Mouse (Mus musculus) olfactory bulb, adult 2 months (tissue): ENCODE measurements around the gene Fam171a1. TPM values are rescaled to one million over a fixed set of nuclear protein-coding genes. Genes with fewer than 3 reads are reported as not detected.

Experiments
- H3K27ac ChIP-seq: fragments of 200-500 bp; 2 replicates; pipeline ENCODE4 v1.5.1; 2012; ENCODE audit warnings: low read depth, low read length; ENCODE audit not compliant: insufficient read depth
- H3K4me1 ChIP-seq: fragments of 200-500 bp; 2 replicates; pipeline ENCODE4 v1.6.1; 2012; ENCODE audit warnings: low read length; ENCODE audit not compliant: control insufficient read depth, insufficient read depth
- H3K4me3 ChIP-seq: fragments of 200-500 bp; 2 replicates; pipeline ENCODE4 v1.5.1; 2012; ENCODE audit warnings: mild to moderate bottlenecking, low read depth, low read length, moderate library complexity; ENCODE audit not compliant: insufficient read depth
- CTCF ChIP-seq: fragments of 200-500 bp; IDR thresholded peaks from 2 replicates; pipeline ENCODE4 v1.5.1; 2012; ENCODE audit warnings: low read depth, mild to moderate bottlenecking, low read length, moderate library complexity; ENCODE audit not compliant: insufficient read depth
- POLR2A ChIP-seq: fragments of 200-500 bp; IDR thresholded peaks from 2 replicates; pipeline ENCODE4 v1.6.1; 2012; ENCODE audit warnings: mild to moderate bottlenecking, low read depth, low read length, moderate library complexity; ENCODE audit not compliant: insufficient read depth
- WGBS: fragments of 180-500 bp; shearing (Covaris S2); methylation state at CpG from one replicate; pipeline ENCODE4 v1.1.7; 2018; 5-methylcytosine and 5-hydroxymethylcytosine counted together
- polyA plus RNA-seq: library from polyadenylated mRNA; stranded (reverse); fragments of >200 nt; gene quantifications from 2 replicates; pipeline ENCODE4 v1.2.4, GENCODE M21; 2012; ENCODE audit warnings: low replicate concordance; ENCODE audit not compliant: missing spikeins, insufficient read depth, insufficient read length

Fam171a1 gene
- polyA plus RNA-seq, 1 experiment, result not detected

- peaks cover 5% of the 10 kb centered on the region; the same call in 1 of the 2 replicates for H3K4me1 ChIP-seq
- no peak for TF ChIP-seq CTCF
- TF ChIP-seq POLR2A, result no peak
- H3K4me3 ChIP-seq, result no peak overlapping the region
- no peak overlapping the region for H3K27ac ChIP-seq
- 85% methylated on average over 8 of the region's 8 CpGs for WGBS
Measured at GRCm38 (mm10) chr2:3148731-3149130, 34.7 kb downstream of the Fam171a1 start.

GRCm38 (mm10) chr2:3150324-3150723, 36.3 kb downstream of the Fam171a1 start:
- Histone ChIP-seq H3K4me1 (peaks cover 5% of the 10 kb centered on the region; the same call in 1 of the 2 replicates), H3K27ac (peak overlapping the region; percentile 47; the same call in 1 of the 2 replicates), H3K4me3 (no peak overlapping the region)
- TF ChIP-seq CTCF, result no peak
- 38% methylated on average over 5 of the region's 5 CpGs for WGBS

- no peak for TF ChIP-seq POLR2A
- TF ChIP-seq CTCF, result no peak
- Histone ChIP-seq H3K4me3 (no peak overlapping the region), H3K4me1 (peaks cover 5% of the 10 kb centered on the region; the same call in 1 of the 2 replicates), H3K27ac (no peak overlapping the region)
- WGBS, result 78% methylated on average over 3 of the region's 3 CpGs
Measured at GRCm38 (mm10) chr2:3151336-3151735, 37.3 kb downstream of the Fam171a1 start.

- 91% methylated on average over 1 of the region's 1 CpGs for WGBS
Measured at GRCm38 (mm10) chr2:3154091-3154665, 40.2 kb downstream of the Fam171a1 start.

GRCm38 (mm10) chr2:3154986-3155385, 41.0 kb downstream of the Fam171a1 start:
- 45% methylated on average over 2 of the region's 2 CpGs for WGBS
- Histone ChIP-seq H3K4me1 (peaks cover 20% of the 10 kb centered on the region), H3K4me3 (no peak overlapping the region), H3K27ac (peak overlapping the region; percentile 54; the same call in 1 of the 2 replicates)
- TF ChIP-seq CTCF, result no peak

More at GRCm38 (mm10) chr2:3154091-3154665, 40.2 kb downstream of the Fam171a1 start:
- H3K4me1 ChIP-seq, result peaks cover 17% of the 10 kb centered on the region
- TF ChIP-seq CTCF, result no peak
- no peak for TF ChIP-seq POLR2A
- no peak overlapping the region for H3K4me3 ChIP-seq
- no peak overlapping the region for H3K27ac ChIP-seq

- TF ChIP-seq POLR2A, result no peak
- no peak for TF ChIP-seq CTCF
- Histone ChIP-seq H3K4me3 (no peak overlapping the region), H3K4me1 (peaks cover 23% of the 10 kb centered on the region), H3K27ac (peak overlapping the region; percentile 43; the same call in 1 of the 2 replicates)
- WGBS, result 84% methylated on average over 3 of the region's 3 CpGs
Measured at GRCm38 (mm10) chr2:3157030-3157429, 43.0 kb downstream of the Fam171a1 start.

GRCm38 (mm10) chr2:3157661-3158344, 43.8 kb downstream of the Fam171a1 start:
- Histone ChIP-seq H3K4me3 (no peak overlapping the region), H3K4me1 (peaks cover 23% of the 10 kb centered on the region), H3K27ac (peak overlapping the region; percentile 43)
- WGBS, result 33% methylated on average over 10 of the region's 10 CpGs
- no peak for TF ChIP-seq CTCF
- TF ChIP-seq POLR2A, result no peak

- TF ChIP-seq CTCF (no peak), POLR2A (no peak)
- H3K4me1 ChIP-seq, result peaks cover 23% of the 10 kb centered on the region
- peak overlapping the region; percentile 75 for H3K27ac ChIP-seq
- no peak overlapping the region for H3K4me3 ChIP-seq
- 74% methylated on average over 8 of the region's 8 CpGs for WGBS
Measured at GRCm38 (mm10) chr2:3158682-3159412, 44.8 kb downstream of the Fam171a1 start.

- TF ChIP-seq POLR2A (no peak), CTCF (no peak)
- Histone ChIP-seq H3K27ac (no peak overlapping the region), H3K4me1 (peaks cover 29% of the 10 kb centered on the region), H3K4me3 (no peak overlapping the region)
- 69% methylated on average over 1 of the region's 1 CpGs for WGBS
Measured at GRCm38 (mm10) chr2:3161578-3161977, 47.6 kb downstream of the Fam171a1 start.

- no peak for TF ChIP-seq POLR2A
- TF ChIP-seq CTCF, result no peak
- Histone ChIP-seq H3K4me1 (peaks cover 23% of the 10 kb centered on the region), H3K4me3 (no peak overlapping the region), H3K27ac (no peak overlapping the region)
- 88% methylated on average over 9 of the region's 9 CpGs for WGBS
Measured at GRCm38 (mm10) chr2:3163501-3164076, 49.6 kb downstream of the Fam171a1 start.
